Mouse (Mus musculus): ENCODE measurements around the gene Il11. TPM values are rescaled to one million over a fixed set of nuclear protein-coding genes. Genes with fewer than 3 reads are reported as not detected.
"Not testable (repeated sequence)": the region's sequence is repeated elsewhere in the genome, so short reads cannot be mapped to it uniquely, and the experiment has no call there.

Il11 gene
- 0.34 TPM in 1 of 2 replicates, not detected in the other for polyA plus RNA-seq (2016; fragmentation: Nextera tagmentation; extraction: Ambion mirVana)

- H3K4me3 ChIP-seq: no peak within 1 kb of the TSS
- no peaks in the 10 kb centered on the region for H3K9me3 ChIP-seq (replicated peaks)
- peaks cover 5% of the 10 kb centered on the region; the same call in 1 of the 2 replicates for H3K4me1 ChIP-seq
- no peak for ATAC-seq (ENCODE audit: low FRiP score)
- no peaks in the 10 kb centered on the region for H3K36me3 ChIP-seq
- no peak within 1 kb of the TSS for H3K27ac ChIP-seq
- WGBS: 71% methylated on average over 2 of the region's 2 CpGs
- no peak within 1 kb of the TSS for H3K4me2 ChIP-seq (replicated peaks)
- no peak within 1 kb of the TSS for H3K9ac ChIP-seq
- H3K27me3 ChIP-seq: peaks cover 55% of the 10 kb centered on the region
These were observed at the start of gene Il11, which contains the start of gene Tmem190 for GRCm38 (mm10) chr7:4782759-4783158. Il11 (minus strand) TSS chr7:4782859. Tmem190 (plus strand) TSS chr7:4782937.

GRCm38 (mm10) chr7:4830476-4830875 lies 47.8 kb upstream of the Il11 start:
- H3K4me3 ChIP-seq: no peak overlapping the region
- no peak for ATAC-seq (ENCODE audit: low FRiP score)
- 0 out of 2 replicates have a peak, but pooled peaks cover 3% of the 10 kb centered on the region for H3K9me3 ChIP-seq (replicated peaks)
- H3K4me1 ChIP-seq: 0 out of 2 replicates have a peak, but pooled peaks cover 2% of the 10 kb centered on the region
- H3K36me3 ChIP-seq: peaks cover 19% of the 10 kb centered on the region
- no peak overlapping the region for H3K27ac ChIP-seq
- peaks cover 52% of the 10 kb centered on the region for H3K27me3 ChIP-seq
- H3K9ac ChIP-seq: no peak overlapping the region
- H3K4me2 ChIP-seq (replicated peaks): no peak overlapping the region
- 6% methylated on average over 12 of the region's 12 CpGs for WGBS

- Histone ChIP-seq H3K9ac (no peak overlapping the region), H3K4me1 (no peaks in the 10 kb centered on the region), H3K36me3 (peaks cover 17% of the 10 kb centered on the region), H3K27ac (no peak overlapping the region), H3K9me3 (replicated peaks) (no peaks in the 10 kb centered on the region), H3K4me2 (replicated peaks) (no peak overlapping the region), H3K4me3 (no peak overlapping the region), H3K27me3 (peaks cover 9% of the 10 kb centered on the region)
- 56% methylated on average over 4 of the region's 4 CpGs for WGBS
- ATAC-seq (ENCODE audit: low FRiP score): no peak
These were observed 42.7 kb upstream of the Il11 start for GRCm38 (mm10) chr7:4825365-4825764.

GRCm38 (mm10) chr7:4822162-4822907 lies 39.7 kb upstream of the Il11 start:
- no peak overlapping the region for H3K27ac ChIP-seq
- no peaks in the 10 kb centered on the region for H3K4me1 ChIP-seq
- no peak for ATAC-seq (ENCODE audit: low FRiP score)
- H3K36me3 ChIP-seq: no peaks in the 10 kb centered on the region
- WGBS: 75% methylated on average over 6 of the region's 6 CpGs
- no peaks in the 10 kb centered on the region for H3K27me3 ChIP-seq
- H3K4me3 ChIP-seq: no peak overlapping the region
- H3K9me3 ChIP-seq (replicated peaks): no peaks in the 10 kb centered on the region
- no peak overlapping the region for H3K4me2 ChIP-seq (replicated peaks)
- no peak overlapping the region for H3K9ac ChIP-seq

GRCm38 (mm10) chr7:4821690-4822089 lies 39.0 kb upstream of the Il11 start:
- Histone ChIP-seq H3K36me3 (no peaks in the 10 kb centered on the region), H3K4me3 (no peak overlapping the region), H3K4me2 (replicated peaks) (no peak overlapping the region), H3K9ac (no peak overlapping the region), H3K9me3 (replicated peaks) (no peaks in the 10 kb centered on the region), H3K27ac (no peak overlapping the region), H3K27me3 (no peaks in the 10 kb centered on the region), H3K4me1 (no peaks in the 10 kb centered on the region)
- WGBS: 84% methylated on average over 4 of the region's 4 CpGs
- no peak for ATAC-seq (ENCODE audit: low FRiP score)

- H3K4me1 ChIP-seq; H3K9me3 ChIP-seq (replicated peaks); H3K27ac ChIP-seq; H3K9ac ChIP-seq; H3K36me3 ChIP-seq; H3K4me3 ChIP-seq; ATAC-seq (ENCODE audit: low FRiP score); H3K27me3 ChIP-seq; H3K4me2 ChIP-seq (replicated peaks): not testable (repeated sequence)
- 93% methylated on average over 7 of the region's 7 CpGs for WGBS
These were observed 38.3 kb upstream of the Il11 start for GRCm38 (mm10) chr7:4820925-4821324.

GRCm38 (mm10) chr7:4816559-4816958 lies 33.9 kb upstream of the Il11 start:
- no peak for ATAC-seq (ENCODE audit: low FRiP score)
- no peaks in the 10 kb centered on the region for H3K27me3 ChIP-seq
- H3K4me2 ChIP-seq (replicated peaks): no peak overlapping the region
- H3K4me3 ChIP-seq: no peak overlapping the region
- H3K4me1 ChIP-seq: peaks cover 5% of the 10 kb centered on the region
- no peaks in the 10 kb centered on the region for H3K9me3 ChIP-seq (replicated peaks)
- H3K27ac ChIP-seq: no peak overlapping the region
- H3K36me3 ChIP-seq: no peaks in the 10 kb centered on the region
- H3K9ac ChIP-seq: no peak overlapping the region

GRCm38 (mm10) chr7:4813105-4813791 lies 30.6 kb upstream of the Il11 start:
- peaks cover 27% of the 10 kb centered on the region for H3K4me1 ChIP-seq
- peaks cover 20% of the 10 kb centered on the region for H3K36me3 ChIP-seq
- peak overlapping the region; percentile 80 for H3K27ac ChIP-seq
- peak overlapping the region; percentile 87 for H3K4me2 ChIP-seq (replicated peaks)
- no peaks in the 10 kb centered on the region for H3K27me3 ChIP-seq
- H3K9ac ChIP-seq: peak overlapping the region; percentile 47
- ATAC-seq (ENCODE audit: low FRiP score): no peak
- peak overlapping the region; percentile 91 for H3K4me3 ChIP-seq
- no peaks in the 10 kb centered on the region for H3K9me3 ChIP-seq (replicated peaks)
- 26% methylated on average over 8 of the region's 8 CpGs for WGBS

- H3K36me3 ChIP-seq: peaks cover 24% of the 10 kb centered on the region
- peak within 1 kb of the TSS; percentile 97 for H3K27ac ChIP-seq
- peak within 1 kb of the TSS; percentile 87 for H3K4me2 ChIP-seq (replicated peaks)
- no peaks in the 10 kb centered on the region for H3K9me3 ChIP-seq (replicated peaks)
- WGBS: under 1% methylated on average over 62 of the region's 62 CpGs
- peaks cover 27% of the 10 kb centered on the region for H3K4me1 ChIP-seq
- peak within 1 kb of the TSS; percentile 91 for H3K4me3 ChIP-seq
- peak within 1 kb of the TSS; percentile 98 for H3K9ac ChIP-seq
- ATAC-seq (ENCODE audit: low FRiP score): peak; percentile 99
- H3K27me3 ChIP-seq: no peaks in the 10 kb centered on the region
These were observed 29.8 kb upstream of the Il11 start, which contains the start of gene Ube2s for GRCm38 (mm10) chr7:4812303-4813104. Ube2s (minus strand) TSS chr7:4812590.

GRCm38 (mm10) chr7:4811842-4812302 lies 29.2 kb upstream of the Il11 start:
- no peak for ATAC-seq (ENCODE audit: low FRiP score)
- 2% methylated on average over 19 of the region's 36 CpGs for WGBS
- Histone ChIP-seq H3K4me3 (peak overlapping the region; percentile 91), H3K27ac (peak overlapping the region; percentile 97), H3K27me3 (no peaks in the 10 kb centered on the region), H3K4me1 (peaks cover 27% of the 10 kb centered on the region), H3K9ac (peak overlapping the region; percentile 98), H3K9me3 (replicated peaks) (no peaks in the 10 kb centered on the region), H3K36me3 (peaks cover 30% of the 10 kb centered on the region), H3K4me2 (replicated peaks) (peak overlapping the region; percentile 87)

GRCm38 (mm10) chr7:4811131-4811530 lies 28.5 kb upstream of the Il11 start:
- ATAC-seq (ENCODE audit: low FRiP score); H3K9me3 ChIP-seq (replicated peaks); H3K27me3 ChIP-seq; H3K27ac ChIP-seq: not testable (repeated sequence)
- Histone ChIP-seq H3K4me2 (replicated peaks) (peak overlapping the region; percentile 87), H3K4me3 (peak overlapping the region; percentile 91), H3K9ac (peak overlapping the region; percentile 98), H3K36me3 (peaks cover 37% of the 10 kb centered on the region), H3K4me1 (peaks cover 27% of the 10 kb centered on the region)
- 41% methylated on average over 10 of the region's 10 CpGs for WGBS

- peaks cover 51% of the 10 kb centered on the region for H3K36me3 ChIP-seq
- no peak overlapping the region for H3K9ac ChIP-seq
- no peak for ATAC-seq (ENCODE audit: low FRiP score)
These were observed 24.1 kb upstream of the Il11 start for GRCm38 (mm10) chr7:4806716-4807115.

More at GRCm38 (mm10) chr7:4806716-4807115, 24.1 kb upstream of the Il11 start:
- 94% methylated on average over 7 of the region's 7 CpGs for whole genome bisulfite sequencing
- no peak overlapping the region for H3K4me3 ChIP-seq
- H3K27me3 ChIP-seq: no peaks in the 10 kb centered on the region
- H3K27ac ChIP-seq: no peak overlapping the region
- H3K9me3 ChIP-seq (replicated peaks): no peaks in the 10 kb centered on the region
- peaks cover 22% of the 10 kb centered on the region for H3K4me1 ChIP-seq
- no peak overlapping the region for H3K4me2 ChIP-seq (replicated peaks)
